Mouse (Mus musculus) limb, embryonic 13.5 days (tissue): Measurements from ENCODE around the gene Neu2. TPM values are rescaled to one million over a fixed set of nuclear protein-coding genes. Genes with fewer than 3 reads are reported as not detected.

Source experiments
- ATAC-seq: fragments of 200-750 bp; cut with Nextera tagmentation; 2 replicates; pipeline ENCODE4 v1.8.0; 2017; ENCODE audit warnings: low read depth, moderate number of reproducible peaks, moderate TSS enrichment; ENCODE audit not compliant: low FRiP score
- H3K27ac ChIP-seq: fragments of 300-500 bp; sonication (generic); 2 replicates; pipeline ENCODE4 v1.5.1; 2015; ENCODE audit warnings: inconsistent platforms, mild to moderate bottlenecking, moderate library complexity
- H3K27me3 ChIP-seq: fragments of 300-500 bp; sonication (generic); 2 replicates; pipeline ENCODE4 v1.6.1; 2015; ENCODE audit warnings: mild to moderate bottlenecking, inconsistent platforms
- H3K36me3 ChIP-seq: fragments of 300-500 bp; sonication (generic); 2 replicates; pipeline ENCODE4 v1.6.1; 2015; ENCODE audit warnings: inconsistent platforms, mild to moderate bottlenecking, moderate library complexity
- H3K4me1 ChIP-seq: fragments of 300-500 bp; sonication (generic); 2 replicates; pipeline ENCODE4 v1.6.1; 2015; ENCODE audit warnings: inconsistent platforms
- H3K4me2 ChIP-seq: fragments of 300-500 bp; sonication (generic); replicated peaks from 2 replicates; pipeline ENCODE4 v1.6.1; 2015; ENCODE audit warnings: inconsistent platforms, mild to moderate bottlenecking, moderate library complexity
- H3K4me3 ChIP-seq: fragments of 300-500 bp; sonication (generic); 2 replicates; pipeline ENCODE4 v1.5.1; 2015; ENCODE audit warnings: moderate library complexity, mild to moderate bottlenecking, inconsistent platforms
- H3K9ac ChIP-seq: fragments of 300-500 bp; sonication (generic); 2 replicates; pipeline ENCODE4 v1.6.1; 2015; ENCODE audit warnings: mild to moderate bottlenecking, inconsistent platforms
- H3K9me3 ChIP-seq: fragments of 300-500 bp; sonication (generic); 2 replicates; pipeline ENCODE4 v1.6.1; 2016; ENCODE audit warnings: inconsistent platforms
- WGBS: fragments of 180-500 bp; shearing (Covaris S2); methylation state at CpG from one replicate; pipeline ENCODE4 v1.1.7; 2015; 5-methylcytosine and 5-hydroxymethylcytosine counted together
- polyA plus RNA-seq: library from polyadenylated mRNA; unstranded; fragments of >200 nt; fragmentation: Nextera tagmentation; extraction: Ambion mirVana; gene quantifications from 2 replicates; pipeline ENCODE4 v1.2.1, GENCODE M21; 2015

The Neu2 gene
- polyA plus RNA-seq, 1 experiment from 2014 or later, result not detected

DNA sequence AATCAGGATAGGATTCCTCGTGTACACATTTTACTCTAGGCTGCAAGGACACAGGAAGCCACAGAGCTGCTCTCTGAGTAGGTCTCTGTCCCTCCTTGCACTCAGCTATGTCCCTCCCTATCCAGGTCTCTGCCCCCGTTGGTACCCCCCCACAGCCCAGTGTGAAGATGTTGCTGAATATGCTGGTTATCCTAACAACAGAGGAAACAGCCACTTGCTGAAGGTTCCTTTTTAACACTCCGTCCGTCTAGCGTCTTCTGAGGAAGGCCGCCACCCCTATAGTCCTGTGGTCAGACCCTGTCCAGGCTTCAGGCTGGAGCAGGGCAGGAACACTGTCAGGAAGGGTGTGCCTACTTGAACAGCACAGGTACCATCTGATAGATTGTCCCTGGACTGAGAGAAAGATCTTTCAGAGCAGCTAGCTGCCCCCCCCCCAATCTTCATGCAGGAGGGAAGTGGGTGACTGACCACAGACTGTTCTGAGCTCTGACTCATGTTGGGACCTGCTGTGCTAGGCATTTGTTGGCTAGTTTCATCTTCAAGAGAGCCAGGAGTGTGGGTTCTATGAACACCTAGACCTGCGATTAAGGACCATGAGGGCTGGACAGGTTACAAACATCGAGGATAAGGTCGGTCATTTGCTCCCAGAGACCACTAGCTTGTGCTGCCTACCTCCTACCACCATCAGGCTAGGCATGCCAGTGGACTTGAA lies 111.6 kb downstream of the Neu2 start:
- H3K4me2 ChIP-seq, result peak overlapping the region; percentile 4; the same call in 1 of the 2 replicates
- no peak for ATAC-seq
- 85% methylated on average over 9 of the region's 9 CpGs for WGBS
- H3K9ac ChIP-seq, result no peak overlapping the region
- H3K27ac ChIP-seq, result no peak overlapping the region
- no peaks in the 10 kb centered on the region for H3K4me1 ChIP-seq
- peak overlapping the region; percentile 20; the same call in 1 of the 2 replicates for H3K4me3 ChIP-seq
- H3K36me3 ChIP-seq, result no peaks in the 10 kb centered on the region
- H3K9me3 ChIP-seq, result no peaks in the 10 kb centered on the region
- H3K27me3 ChIP-seq, result no peaks in the 10 kb centered on the region

DNA sequence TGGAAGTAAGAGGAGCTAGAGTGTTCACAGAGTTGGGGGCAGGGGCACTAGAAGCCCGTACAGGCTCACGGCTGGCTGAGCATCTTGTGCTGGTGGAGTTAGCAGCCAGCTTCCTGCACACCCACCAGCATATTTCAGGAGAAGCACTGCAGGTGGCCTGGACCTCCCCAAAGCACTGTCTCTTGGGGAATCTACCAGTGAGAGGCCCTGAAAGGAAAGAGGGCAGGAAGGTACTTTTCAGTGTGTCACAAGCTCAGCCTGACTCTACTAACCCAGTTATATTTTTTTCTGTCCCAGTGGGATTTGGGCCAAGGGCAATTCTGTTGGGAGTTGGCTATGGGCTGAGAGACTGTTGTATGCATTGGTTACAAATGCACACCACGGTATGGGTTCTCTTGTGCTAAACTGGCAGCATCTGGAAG lies 112.2 kb downstream of the Neu2 start:
- Histone ChIP-seq H3K4me1 (no peaks in the 10 kb centered on the region), H3K27me3 (no peaks in the 10 kb centered on the region), H3K4me2 (no peak overlapping the region), H3K36me3 (no peaks in the 10 kb centered on the region), H3K9ac (no peak overlapping the region), H3K9me3 (no peaks in the 10 kb centered on the region), H3K4me3 (no peak overlapping the region), H3K27ac (no peak overlapping the region)
- 68% methylated on average over 3 of the region's 3 CpGs for WGBS
- ATAC-seq, result no peak

DNA sequence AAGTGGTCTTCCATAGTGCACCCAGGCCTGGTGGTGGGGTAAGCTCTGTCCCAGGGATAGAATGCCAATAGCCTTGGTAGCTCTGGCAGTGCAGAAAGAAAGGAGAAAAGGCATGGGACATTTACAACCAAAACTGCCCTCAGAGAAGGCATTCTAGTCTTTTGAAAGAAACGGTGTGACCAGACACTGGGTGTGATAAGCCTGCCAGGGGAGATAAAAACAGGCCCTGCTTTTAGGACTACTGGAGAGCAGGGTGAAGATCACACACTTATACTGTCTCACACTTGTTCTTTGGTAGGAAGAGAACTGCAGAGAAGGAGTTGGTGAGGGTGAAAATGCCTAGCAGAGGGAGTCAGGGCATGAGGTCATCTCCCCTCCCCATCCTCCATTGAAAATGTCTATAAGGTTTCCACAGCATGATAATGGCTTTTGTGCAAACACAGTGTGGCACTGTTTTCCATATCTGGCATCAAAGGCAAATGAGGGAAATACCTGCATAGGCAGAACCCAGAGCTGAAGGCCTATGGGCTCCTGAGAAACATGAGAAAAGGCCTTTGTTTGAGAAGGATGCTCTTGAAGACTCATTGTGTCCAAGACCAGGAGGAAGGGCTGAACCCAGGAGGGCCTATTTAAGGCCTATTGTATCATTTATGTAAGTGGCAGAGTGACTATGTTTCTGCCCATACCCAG lies 114.4 kb downstream of the Neu2 start:
- no peak overlapping the region for H3K27ac ChIP-seq
- H3K4me2 ChIP-seq, result no peak overlapping the region
- ATAC-seq, result no peak
- 68% methylated on average over 1 of the region's 1 CpGs for WGBS
- H3K4me3 ChIP-seq, result no peak overlapping the region
- H3K4me1 ChIP-seq, result no peaks in the 10 kb centered on the region
- H3K9ac ChIP-seq, result no peak overlapping the region
- no peaks in the 10 kb centered on the region for H3K9me3 ChIP-seq
- no peaks in the 10 kb centered on the region for H3K27me3 ChIP-seq
- no peaks in the 10 kb centered on the region for H3K36me3 ChIP-seq

DNA sequence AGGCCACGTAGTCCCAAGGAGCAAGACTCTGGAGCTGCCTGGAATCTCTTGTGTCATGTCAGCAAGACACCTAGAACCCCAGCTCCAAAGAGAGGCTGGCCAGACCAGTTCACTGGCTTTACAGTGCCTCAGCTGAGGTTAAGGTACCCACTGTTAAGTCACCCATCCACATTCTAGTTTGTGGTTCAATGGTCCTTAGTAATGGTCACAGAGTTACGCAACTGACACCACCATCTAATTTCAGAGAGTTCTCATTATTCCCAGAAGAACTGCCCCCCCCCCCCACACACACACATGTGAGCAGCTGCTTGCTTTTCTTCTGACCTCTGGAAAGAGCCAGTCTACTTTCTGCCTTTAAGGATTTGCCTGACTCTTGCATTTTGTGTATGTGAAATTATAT lies 115.1 kb downstream of the Neu2 start:
- no peak overlapping the region for H3K9ac ChIP-seq
- no peaks in the 10 kb centered on the region for H3K36me3 ChIP-seq
- H3K27me3 ChIP-seq, result no peaks in the 10 kb centered on the region
- no peaks in the 10 kb centered on the region for H3K4me1 ChIP-seq
- no peaks in the 10 kb centered on the region for H3K9me3 ChIP-seq
- no peak overlapping the region for H3K4me3 ChIP-seq
- H3K27ac ChIP-seq, result no peak overlapping the region
- no peak overlapping the region for H3K4me2 ChIP-seq
- ATAC-seq, result no peak
- WGBS, result 83% methylated on average over 2 of the region's 2 CpGs

DNA sequence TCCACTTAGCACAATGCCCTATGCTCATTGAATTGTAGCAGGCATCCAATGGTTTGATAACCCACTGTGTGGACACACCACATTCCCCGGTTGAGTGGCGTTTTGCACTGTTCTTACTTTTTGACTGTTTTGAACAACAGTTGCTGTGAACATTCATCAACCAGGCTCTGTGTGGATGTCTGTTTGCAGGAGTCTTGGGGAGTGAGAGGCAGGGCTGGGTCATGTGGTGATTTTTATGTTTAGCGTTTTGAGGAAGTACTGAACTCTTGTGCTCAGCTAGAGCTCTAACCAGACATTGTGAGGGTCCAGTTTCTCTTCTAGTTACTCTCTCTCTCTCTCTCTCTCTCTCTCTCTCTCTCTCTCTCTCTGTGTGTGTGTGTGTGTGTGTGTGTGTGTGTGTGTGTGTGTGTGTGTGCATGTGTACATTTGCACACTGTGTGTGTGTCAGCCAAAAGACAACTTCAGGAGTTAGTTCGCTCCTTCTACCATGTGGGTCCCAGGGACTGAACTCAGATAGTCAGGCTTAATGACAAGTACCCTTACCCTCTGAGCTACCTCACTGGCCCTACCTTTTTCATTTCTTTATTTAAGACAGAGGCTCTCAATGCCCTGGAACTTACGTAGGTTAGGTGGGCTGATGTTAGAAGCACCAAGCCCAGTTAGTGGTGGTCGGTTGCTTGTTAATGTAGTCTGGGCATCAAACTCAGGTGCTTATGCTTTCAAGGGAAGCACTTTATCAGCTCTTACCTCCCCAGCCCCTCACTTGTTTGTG lies 115.8 kb downstream of the Neu2 start:
- no peaks in the 10 kb centered on the region for H3K36me3 ChIP-seq
- H3K9me3 ChIP-seq, result no peaks in the 10 kb centered on the region
- H3K4me2 ChIP-seq, result no peak overlapping the region
- H3K4me1 ChIP-seq, result no peaks in the 10 kb centered on the region
- no peak for ATAC-seq
- H3K27me3 ChIP-seq, result no peaks in the 10 kb centered on the region
- 83% methylated on average over 6 of the region's 6 CpGs for WGBS
- no peak overlapping the region for H3K9ac ChIP-seq
- no peak overlapping the region for H3K27ac ChIP-seq
- no peak overlapping the region for H3K4me3 ChIP-seq

DNA sequence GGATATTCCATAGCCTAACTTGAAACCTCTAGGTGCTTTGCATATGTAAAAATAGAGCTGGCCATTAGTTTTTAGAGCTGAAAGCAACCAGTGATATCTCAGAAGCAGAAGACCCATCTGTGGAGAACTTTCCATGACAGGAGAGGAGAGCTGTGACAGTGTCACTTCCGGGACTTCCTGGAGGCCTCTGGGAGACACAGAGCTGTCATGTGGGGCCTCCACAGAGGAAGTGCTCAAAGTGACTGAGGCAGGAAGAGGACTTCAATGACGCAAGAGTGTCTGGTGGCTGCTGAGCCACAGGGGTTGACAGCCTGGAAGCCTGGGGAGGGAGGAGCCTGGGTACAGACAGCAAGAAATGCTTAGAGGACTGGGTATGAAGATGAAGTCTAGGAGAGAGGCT lies 116.7 kb downstream of the Neu2 start:
- no peaks in the 10 kb centered on the region for H3K36me3 ChIP-seq
- no peaks in the 10 kb centered on the region for H3K4me1 ChIP-seq
- 56% methylated on average over 2 of the region's 2 CpGs for WGBS
- no peak overlapping the region for H3K27ac ChIP-seq
- no peaks in the 10 kb centered on the region for H3K9me3 ChIP-seq
- no peak overlapping the region for H3K4me2 ChIP-seq
- no peak overlapping the region for H3K4me3 ChIP-seq
- H3K27me3 ChIP-seq, result no peaks in the 10 kb centered on the region
- no peak for ATAC-seq
- no peak overlapping the region for H3K9ac ChIP-seq

DNA sequence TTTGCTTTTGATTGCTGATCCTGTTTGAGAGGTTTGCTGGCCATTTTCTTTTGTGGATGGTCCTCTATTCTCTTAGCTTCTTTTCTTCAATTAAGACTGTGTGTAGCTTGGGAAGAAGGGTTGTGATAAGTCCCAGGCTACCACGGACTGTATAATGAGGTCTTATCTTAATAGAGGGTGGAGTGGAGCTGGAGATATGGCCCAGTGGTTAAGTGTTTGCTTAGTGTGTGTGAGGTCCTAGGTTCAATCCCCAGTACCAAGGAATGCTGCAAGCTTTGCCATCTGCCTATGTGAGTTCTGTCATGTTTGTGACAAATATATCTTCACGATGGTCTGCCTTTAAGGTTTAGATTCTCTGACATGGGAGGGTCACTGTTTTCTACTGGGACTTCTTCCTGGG lies 118.4 kb downstream of the Neu2 start:
- no peak overlapping the region for H3K4me3 ChIP-seq
- 73% methylated on average over 2 of the region's 2 CpGs for WGBS
- no peaks in the 10 kb centered on the region for H3K36me3 ChIP-seq
- H3K4me2 ChIP-seq, result no peak overlapping the region
- no peak for ATAC-seq
- H3K27me3 ChIP-seq, result no peaks in the 10 kb centered on the region
- no peaks in the 10 kb centered on the region for H3K4me1 ChIP-seq
- no peaks in the 10 kb centered on the region for H3K9me3 ChIP-seq
- H3K27ac ChIP-seq, result no peak overlapping the region
- H3K9ac ChIP-seq, result no peak overlapping the region

DNA sequence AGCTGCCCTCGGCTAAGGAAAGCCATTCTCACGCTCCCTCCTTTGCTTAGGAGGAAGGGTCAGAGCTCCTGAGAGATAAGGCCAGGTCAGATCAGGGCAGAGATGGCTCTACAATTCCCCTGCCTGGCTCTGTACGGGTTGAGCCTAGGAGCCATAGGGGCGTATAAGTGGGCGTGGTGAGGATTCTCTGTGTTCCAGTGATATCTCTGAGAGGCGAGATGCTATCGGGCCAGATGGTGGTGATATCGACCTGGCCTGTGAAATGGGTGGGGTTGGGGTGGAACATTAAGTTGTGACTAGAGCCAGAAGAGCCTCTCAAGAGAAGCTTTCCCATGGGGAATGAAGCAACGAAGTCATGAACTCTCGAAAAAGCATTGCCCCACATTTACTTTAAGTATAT lies 121.9 kb downstream of the Neu2 start:
- H3K27ac ChIP-seq, result no peak overlapping the region
- no peak overlapping the region for H3K9ac ChIP-seq
- H3K36me3 ChIP-seq, result no peaks in the 10 kb centered on the region
- H3K4me2 ChIP-seq, result no peak overlapping the region
- 75% methylated on average over 10 of the region's 10 CpGs for WGBS
- H3K9me3 ChIP-seq, result no peaks in the 10 kb centered on the region
- H3K27me3 ChIP-seq, result no peaks in the 10 kb centered on the region
- no peak for ATAC-seq
- H3K4me3 ChIP-seq, result no peak overlapping the region
- no peaks in the 10 kb centered on the region for H3K4me1 ChIP-seq

DNA sequence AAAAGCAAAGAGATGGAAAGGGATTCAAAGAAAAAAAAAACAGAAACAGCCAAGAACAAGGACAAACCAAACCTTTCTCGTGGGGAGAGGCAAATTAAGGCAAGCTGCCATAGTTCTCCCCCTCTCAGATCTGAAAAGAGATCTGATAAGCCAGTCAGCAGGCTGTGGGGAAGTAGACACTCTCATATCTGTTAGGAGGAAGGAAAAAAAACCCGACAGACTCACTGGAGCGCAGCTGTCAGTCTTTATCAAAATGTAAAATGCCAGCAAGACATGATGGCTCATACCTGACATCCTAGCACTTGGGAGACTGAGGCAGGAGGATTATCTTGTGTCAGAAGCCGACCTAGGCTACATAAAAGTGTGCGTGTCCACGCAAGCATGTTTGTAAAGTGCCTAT lies 122.5 kb downstream of the Neu2 start:
- H3K27ac ChIP-seq, result no peak overlapping the region
- H3K4me3 ChIP-seq, result no peak overlapping the region
- no peak overlapping the region for H3K9ac ChIP-seq
- no peaks in the 10 kb centered on the region for H3K9me3 ChIP-seq
- H3K36me3 ChIP-seq, result no peaks in the 10 kb centered on the region
- H3K27me3 ChIP-seq, result no peaks in the 10 kb centered on the region
- no peak overlapping the region for H3K4me2 ChIP-seq
- 72% methylated on average over 6 of the region's 6 CpGs for WGBS
- no peak for ATAC-seq
- no peaks in the 10 kb centered on the region for H3K4me1 ChIP-seq

DNA sequence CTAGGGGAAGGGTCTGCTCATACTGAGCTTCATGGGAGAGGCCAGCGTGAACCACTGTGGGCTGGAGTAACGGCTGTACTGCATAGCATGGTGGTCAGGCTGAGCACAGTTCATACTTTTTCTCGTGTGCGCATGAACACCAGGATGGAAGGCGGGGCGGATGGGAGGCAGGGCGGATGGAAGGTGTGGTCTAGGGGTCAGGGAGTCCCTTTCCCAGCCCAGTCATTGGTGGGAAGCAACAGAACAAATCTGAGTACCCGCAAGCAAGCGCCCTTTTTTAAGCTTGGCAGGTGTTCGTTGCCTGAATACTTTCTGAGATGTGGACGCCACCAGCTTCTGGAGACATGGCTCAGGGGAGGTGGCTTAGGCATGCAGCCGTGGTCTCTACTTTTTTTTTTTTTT lies 127.0 kb downstream of the Neu2 start:
- H3K4me2 ChIP-seq, result no peak overlapping the region
- no peak overlapping the region for H3K9ac ChIP-seq
- H3K9me3 ChIP-seq, result no peaks in the 10 kb centered on the region
- no peak overlapping the region for H3K27ac ChIP-seq
- no peaks in the 10 kb centered on the region for H3K27me3 ChIP-seq
- 87% methylated on average over 12 of the region's 12 CpGs for WGBS
- no peak overlapping the region for H3K4me3 ChIP-seq
- no peaks in the 10 kb centered on the region for H3K36me3 ChIP-seq
- no peak for ATAC-seq
- H3K4me1 ChIP-seq, result no peaks in the 10 kb centered on the region

DNA sequence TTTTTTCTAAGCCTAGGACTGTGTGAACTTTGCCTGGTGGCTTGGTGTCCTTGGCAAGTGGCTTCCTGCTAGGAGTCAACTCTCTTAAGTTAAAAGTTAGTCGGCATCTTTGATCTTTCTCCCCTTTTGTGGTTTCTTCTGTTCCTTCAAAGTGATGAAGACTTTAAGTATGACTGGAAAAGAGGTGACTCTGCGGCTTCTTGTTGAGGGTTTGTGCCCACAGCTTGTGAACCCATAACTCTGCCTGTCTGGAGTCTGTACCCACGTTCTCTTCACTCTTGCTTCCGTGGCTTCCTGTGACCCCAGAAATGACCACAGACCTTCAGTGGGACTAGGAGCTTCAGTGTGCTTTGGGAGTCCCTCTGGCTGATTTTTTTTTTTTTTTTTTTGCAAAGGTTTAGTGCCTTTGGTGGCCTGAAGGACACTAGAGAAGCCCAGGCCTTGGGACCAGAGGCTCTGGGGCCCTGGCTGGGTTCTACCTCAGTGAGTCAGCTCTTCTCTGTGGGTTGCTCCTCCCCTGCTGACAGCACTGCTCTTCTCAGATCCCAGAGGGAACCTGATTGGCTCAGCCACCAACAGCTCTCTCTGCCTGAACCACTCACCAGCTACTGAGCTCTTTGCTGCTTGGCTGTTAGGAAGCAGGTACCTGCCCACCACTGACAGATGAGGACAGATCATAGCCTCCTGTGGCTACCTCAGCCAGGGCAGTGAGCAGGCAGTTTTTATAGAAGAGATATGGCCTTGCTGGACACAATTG lies 127.6 kb downstream of the Neu2 start:
- Histone ChIP-seq H3K4me3 (no peak overlapping the region), H3K27me3 (no peaks in the 10 kb centered on the region), H3K4me1 (no peaks in the 10 kb centered on the region), H3K27ac (no peak overlapping the region), H3K9ac (no peak overlapping the region), H3K4me2 (no peak overlapping the region), H3K9me3 (no peaks in the 10 kb centered on the region), H3K36me3 (no peaks in the 10 kb centered on the region)
- WGBS, result 86% methylated on average over 4 of the region's 4 CpGs
- peak; percentile 66; the same call in 1 of the 2 replicates for ATAC-seq
